Mouse (Mus musculus): ENCODE measurements around the gene Rapgef2.
"Not testable (repeated sequence)": the region's sequence is repeated elsewhere in the genome, so short reads cannot be mapped to it uniquely, and the experiment has no call there.

Rapgef2 gene

GRCm38 (mm10) chr3:79083030-79083429 lies 203.3 kb downstream of the Rapgef2 start:
- no peak for DNase-seq

GRCm38 (mm10) chr3:79079076-79079475 lies 207.2 kb downstream of the Rapgef2 start:
- no peak for DNase-seq

GRCm38 (mm10) chr3:79074970-79075369 lies 211.3 kb downstream of the Rapgef2 start:
- no peak for DNase-seq

GRCm38 (mm10) chr3:79073541-79074244 lies 212.6 kb downstream of the Rapgef2 start:
- DNase-seq, result no peak

- DNase-seq, result peak; percentile 24
These were observed 214.8 kb downstream of the Rapgef2 start for GRCm38 (mm10) chr3:79071561-79071960.

GRCm38 (mm10) chr3:79069891-79070290 lies 216.4 kb downstream of the Rapgef2 start:
- no peak for DNase-seq

- DNase-seq, result no peak
These were observed 217.3 kb downstream of the Rapgef2 start for GRCm38 (mm10) chr3:79068976-79069375.

- DNase-seq, result no peak
These were observed 219.8 kb downstream of the Rapgef2 start for GRCm38 (mm10) chr3:79066455-79067055.

GRCm38 (mm10) chr3:79064096-79064495 lies 222.2 kb downstream of the Rapgef2 start:
- DNase-seq, result no peak

- DNase-seq, result no peak
These were observed 224.9 kb downstream of the Rapgef2 start for GRCm38 (mm10) chr3:79061426-79061825.

GRCm38 (mm10) chr3:79058491-79058890 lies 227.8 kb downstream of the Rapgef2 start:
- DNase-seq, result not testable (repeated sequence)

GRCm38 (mm10) chr3:79045251-79045650 lies 241.1 kb downstream of the Rapgef2 start:
- DNase-seq, result no peak

GRCm38 (mm10) chr3:79042973-79043372 lies 243.3 kb downstream of the Rapgef2 start:
- peak; percentile 28 for DNase-seq

- DNase-seq, result peak; percentile 55
These were observed 246.5 kb downstream of the Rapgef2 start for GRCm38 (mm10) chr3:79039666-79040450.

- DNase-seq, result no peak
These were observed 247.3 kb downstream of the Rapgef2 start for GRCm38 (mm10) chr3:79039008-79039407.

GRCm38 (mm10) chr3:79034457-79034856 lies 251.9 kb downstream of the Rapgef2 start:
- no peak for DNase-seq

GRCm38 (mm10) chr3:79030855-79031254 lies 255.5 kb downstream of the Rapgef2 start:
- DNase-seq, result no peak

- DNase-seq, result peak; percentile 46
These were observed 258.0 kb downstream of the Rapgef2 start for GRCm38 (mm10) chr3:79028153-79028878.

- peak; percentile 25 for DNase-seq
These were observed 260.3 kb downstream of the Rapgef2 start for GRCm38 (mm10) chr3:79025983-79026382.

GRCm38 (mm10) chr3:79023735-79024328 lies 262.5 kb downstream of the Rapgef2 start:
- DNase-seq, result no peak

- DNase-seq, result no peak
These were observed 263.6 kb downstream of the Rapgef2 start for GRCm38 (mm10) chr3:79022690-79023089.

- DNase-seq, result no peak
These were observed 268.9 kb downstream of the Rapgef2 start for GRCm38 (mm10) chr3:79017440-79017839.

- no peak for DNase-seq
These were observed 269.5 kb downstream of the Rapgef2 start for GRCm38 (mm10) chr3:79016830-79017229.
